Mouse (Mus musculus) hindbrain, embryonic 15.5 days (tissue): Measurements from ENCODE around the gene Snx33. TPM values are rescaled to one million over a fixed set of nuclear protein-coding genes. Genes with fewer than 3 reads are reported as not detected.
A peak's percentile ranks its signal among the peaks of the same experiment; 100 is the strongest.

Experiments
- ATAC-seq: fragments of 200-750 bp; cut with Nextera tagmentation; 2 replicates; pipeline ENCODE4 v1.8.0; 2017; ENCODE audit warnings: low read depth, moderate number of reproducible peaks, moderate TSS enrichment; ENCODE audit not compliant: low FRiP score
- H3K27ac ChIP-seq: fragments of 300-500 bp; sonication (generic); replicated peaks from 2 replicates; pipeline ENCODE4 v1.5.1; 2015; ENCODE audit warnings: mild to moderate bottlenecking, inconsistent platforms
- H3K27me3 ChIP-seq: fragments of 300-500 bp; sonication (generic); 2 replicates; pipeline ENCODE4 v1.6.1; 2015; ENCODE audit warnings: control low read depth, inconsistent platforms
- H3K36me3 ChIP-seq: fragments of 300-500 bp; sonication (generic); 2 replicates; pipeline ENCODE4 v1.6.1; 2015; ENCODE audit warnings: control low read depth, inconsistent platforms
- H3K4me1 ChIP-seq: fragments of 300-500 bp; sonication (generic); replicated peaks from 2 replicates; pipeline ENCODE4 v1.6.1; 2015; ENCODE audit warnings: control low read depth, inconsistent platforms
- H3K4me2 ChIP-seq: fragments of 300-500 bp; sonication (generic); 2 replicates; pipeline ENCODE4 v1.6.1; 2015; ENCODE audit warnings: moderate library complexity, mild to moderate bottlenecking, inconsistent platforms
- H3K4me3 ChIP-seq: fragments of 300-500 bp; sonication (generic); 2 replicates; pipeline ENCODE4 v1.5.1; 2015; ENCODE audit warnings: mild to moderate bottlenecking, inconsistent platforms
- H3K9ac ChIP-seq: fragments of 300-500 bp; sonication (generic); 2 replicates; pipeline ENCODE4 v1.6.1; 2015; ENCODE audit warnings: inconsistent platforms
- H3K9me3 ChIP-seq: fragments of 300-500 bp; sonication (generic); 2 replicates; pipeline ENCODE4 v1.6.1; 2016; ENCODE audit warnings: control low read depth, inconsistent platforms
- WGBS: fragments of 180-500 bp; shearing (Covaris S2); methylation state at CpG from one replicate; pipeline ENCODE4 v1.1.7; 2015; 5-methylcytosine and 5-hydroxymethylcytosine counted together
- polyA plus RNA-seq: library from polyadenylated mRNA; unstranded; fragments of >200 nt; fragmentation: Nextera tagmentation; extraction: Ambion mirVana; gene quantifications from 2 replicates; pipeline ENCODE4 v1.2.1, GENCODE M21; 2015

The Snx33 gene
- polyA plus RNA-seq, 1 experiment from 2014 or later: 3.1 TPM

DNA sequence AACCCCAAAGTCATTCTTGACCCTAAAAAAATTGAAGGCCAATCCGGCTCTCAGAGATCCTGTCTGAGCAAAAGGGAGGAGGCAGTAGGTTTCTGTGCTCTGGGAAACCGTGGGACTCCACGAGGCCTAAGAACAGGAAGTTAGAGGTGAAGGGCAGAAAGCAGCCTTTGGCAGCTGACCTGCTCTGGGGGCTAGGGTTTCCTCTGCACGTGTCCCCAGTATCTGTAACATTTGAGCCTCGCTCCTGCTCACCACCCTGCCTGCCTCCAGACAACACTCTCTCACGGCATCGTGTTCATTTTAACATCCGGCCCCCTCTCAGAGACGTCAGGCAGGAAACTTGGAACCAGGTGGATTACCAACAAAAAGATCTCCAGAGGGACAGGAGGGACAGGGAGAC is 27.6 kb downstream of the Snx33 start:
- no peaks in the 10 kb centered on the region for H3K27me3 ChIP-seq
- 69% methylated on average over 9 of the region's 9 CpGs for WGBS
- H3K9ac ChIP-seq: no peak overlapping the region
- no peak overlapping the region for H3K4me2 ChIP-seq
- no peaks in the 10 kb centered on the region for H3K36me3 ChIP-seq
- H3K27ac ChIP-seq: no peak overlapping the region
- ATAC-seq: no peak
- no peaks in the 10 kb centered on the region for H3K4me1 ChIP-seq
- no peaks in the 10 kb centered on the region for H3K9me3 ChIP-seq
- no peak overlapping the region for H3K4me3 ChIP-seq

DNA sequence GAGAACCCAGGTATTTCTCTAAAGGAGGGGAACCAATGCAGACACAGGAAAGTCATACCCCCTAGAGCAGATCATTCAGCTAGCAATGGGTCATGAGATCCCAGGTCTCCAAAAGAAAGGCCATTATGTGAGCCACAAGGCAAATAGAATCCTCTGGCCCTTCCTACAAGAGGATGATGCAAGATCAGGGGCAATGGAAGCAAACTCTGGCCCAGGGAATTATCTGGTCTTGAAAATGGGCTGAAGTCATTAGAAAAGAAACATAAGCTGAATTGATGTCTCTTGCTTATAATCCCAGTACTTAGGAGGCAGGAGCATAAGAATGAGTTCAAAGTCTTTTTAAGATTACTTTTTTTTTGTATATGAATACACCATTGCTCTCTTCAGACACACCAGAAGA is 28.1 kb downstream of the Snx33 start:
- Histone ChIP-seq H3K27me3 (no peaks in the 10 kb centered on the region), H3K36me3 (no peaks in the 10 kb centered on the region), H3K9ac (no peak overlapping the region), H3K9me3 (no peaks in the 10 kb centered on the region), H3K4me2 (no peak overlapping the region), H3K4me3 (no peak overlapping the region), H3K27ac (no peak overlapping the region), H3K4me1 (no peaks in the 10 kb centered on the region)
- ATAC-seq: no peak

DNA sequence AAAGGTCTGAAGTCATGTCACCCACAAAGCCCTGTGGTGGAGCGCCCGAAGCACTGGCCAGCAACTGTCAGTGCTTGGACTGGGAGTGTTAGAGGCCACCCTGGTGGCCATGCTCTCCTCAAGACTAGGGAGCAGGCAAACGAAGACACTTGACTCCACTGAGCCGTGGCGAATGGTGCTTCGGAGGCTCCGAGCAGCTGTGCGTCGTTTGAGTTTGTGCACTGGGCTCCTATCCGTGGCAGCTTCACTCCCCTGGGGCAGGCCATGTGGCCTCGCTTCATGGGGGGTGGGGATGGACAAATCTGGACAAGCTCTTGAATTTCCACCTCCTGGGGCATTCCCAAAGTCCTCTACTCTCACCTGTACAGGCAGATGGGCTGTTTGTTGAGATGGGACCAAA is 28.8 kb downstream of the Snx33 start:
- no peaks in the 10 kb centered on the region for H3K9me3 ChIP-seq
- ATAC-seq: no peak
- WGBS: 72% methylated on average over 11 of the region's 11 CpGs
- no peaks in the 10 kb centered on the region for H3K36me3 ChIP-seq
- no peak overlapping the region for H3K4me3 ChIP-seq
- H3K27ac ChIP-seq: no peak overlapping the region
- no peaks in the 10 kb centered on the region for H3K4me1 ChIP-seq
- H3K27me3 ChIP-seq: no peaks in the 10 kb centered on the region
- no peak overlapping the region for H3K9ac ChIP-seq
- H3K4me2 ChIP-seq: no peak overlapping the region

DNA sequence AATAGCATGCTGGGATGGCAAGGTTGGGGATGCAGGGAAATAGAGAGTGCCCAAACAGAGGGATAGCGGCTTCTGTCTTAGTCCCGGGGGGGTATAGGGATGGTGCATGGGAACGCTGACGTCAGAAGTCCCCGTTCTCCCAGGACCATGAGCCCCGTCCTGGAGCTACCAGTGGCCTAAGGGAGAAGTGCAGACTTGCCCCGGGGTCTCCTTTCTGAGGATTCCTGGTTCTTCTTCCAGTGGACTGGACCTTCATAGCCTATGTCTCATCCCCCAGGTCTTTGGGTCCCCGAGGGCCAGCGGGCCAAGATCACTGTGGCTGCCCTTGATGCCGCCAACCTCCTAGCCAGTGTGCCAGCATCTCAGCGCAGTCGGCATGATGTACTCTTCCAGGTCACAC is 31.4 kb downstream of the Snx33 start:
- WGBS: 93% methylated on average over 12 of the region's 12 CpGs

DNA sequence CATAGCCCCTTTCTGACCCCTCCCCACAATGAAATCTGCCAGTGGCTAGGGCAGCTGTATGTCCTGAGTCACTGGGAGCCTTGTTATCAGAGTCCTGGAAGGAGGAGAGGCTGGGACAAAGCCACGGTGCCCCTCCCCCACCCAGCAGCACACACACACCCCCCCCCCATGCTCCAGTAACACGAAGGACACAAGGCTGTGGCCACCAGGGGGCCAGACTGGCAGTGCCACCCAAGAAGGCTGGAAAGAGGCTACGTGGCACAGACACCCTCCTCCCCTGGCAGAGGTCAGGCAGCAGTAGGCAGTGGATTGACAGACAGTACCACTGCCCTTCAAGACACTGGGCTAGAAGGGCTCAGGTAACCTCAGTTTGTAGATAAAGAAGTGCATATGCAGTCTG is 34.2 kb downstream of the Snx33 start:
- H3K4me3 ChIP-seq: no peak overlapping the region
- H3K4me2 ChIP-seq: no peak overlapping the region
- ATAC-seq: no peak
- H3K9me3 ChIP-seq: no peaks in the 10 kb centered on the region
- H3K36me3 ChIP-seq: no peaks in the 10 kb centered on the region
- peaks cover 5% of the 10 kb centered on the region; the same call in 1 of the 2 replicates for H3K27me3 ChIP-seq
- no peak overlapping the region for H3K9ac ChIP-seq
- peaks cover 17% of the 10 kb centered on the region for H3K4me1 ChIP-seq
- WGBS: 19% methylated on average over 3 of the region's 3 CpGs
- no peak overlapping the region for H3K27ac ChIP-seq

More for the DNA sequence above, 31.4 kb downstream of the Snx33 start:
- no peaks in the 10 kb centered on the region for H3K27me3 ChIP-seq
- H3K4me3 ChIP-seq: no peak overlapping the region
- no peak overlapping the region for H3K27ac ChIP-seq
- H3K9me3 ChIP-seq: no peaks in the 10 kb centered on the region
- no peaks in the 10 kb centered on the region for H3K36me3 ChIP-seq
- no peak for ATAC-seq
- no peak overlapping the region for H3K4me2 ChIP-seq
- H3K4me1 ChIP-seq: peaks cover 10% of the 10 kb centered on the region
- no peak overlapping the region for H3K9ac ChIP-seq

GRCm38 (mm10) chr9:56893313-56893712 is 34.9 kb downstream of the Snx33 start:
- H3K27ac ChIP-seq: no peak overlapping the region
- 35% methylated on average over 8 of the region's 8 CpGs for WGBS
- no peaks in the 10 kb centered on the region for H3K36me3 ChIP-seq
- H3K4me3 ChIP-seq: no peak overlapping the region
- peaks cover 17% of the 10 kb centered on the region for H3K4me1 ChIP-seq
- no peak overlapping the region for H3K9ac ChIP-seq
- no peak for ATAC-seq
- no peak overlapping the region for H3K4me2 ChIP-seq
- no peaks in the 10 kb centered on the region for H3K9me3 ChIP-seq
- H3K27me3 ChIP-seq: peaks cover 5% of the 10 kb centered on the region; the same call in 1 of the 2 replicates

GRCm38 (mm10) chr9:56892111-56892510 is 36.1 kb downstream of the Snx33 start:
- Histone ChIP-seq H3K4me1 (peaks cover 17% of the 10 kb centered on the region), H3K4me3 (no peak overlapping the region), H3K9ac (no peak overlapping the region), H3K36me3 (no peaks in the 10 kb centered on the region), H3K4me2 (no peak overlapping the region), H3K27ac (no peak overlapping the region; the same call in 1 of the 2 replicates), H3K27me3 (peaks cover 5% of the 10 kb centered on the region; the same call in 1 of the 2 replicates), H3K9me3 (no peaks in the 10 kb centered on the region)
- no peak for ATAC-seq
- 84% methylated on average over 10 of the region's 10 CpGs for WGBS

DNA sequence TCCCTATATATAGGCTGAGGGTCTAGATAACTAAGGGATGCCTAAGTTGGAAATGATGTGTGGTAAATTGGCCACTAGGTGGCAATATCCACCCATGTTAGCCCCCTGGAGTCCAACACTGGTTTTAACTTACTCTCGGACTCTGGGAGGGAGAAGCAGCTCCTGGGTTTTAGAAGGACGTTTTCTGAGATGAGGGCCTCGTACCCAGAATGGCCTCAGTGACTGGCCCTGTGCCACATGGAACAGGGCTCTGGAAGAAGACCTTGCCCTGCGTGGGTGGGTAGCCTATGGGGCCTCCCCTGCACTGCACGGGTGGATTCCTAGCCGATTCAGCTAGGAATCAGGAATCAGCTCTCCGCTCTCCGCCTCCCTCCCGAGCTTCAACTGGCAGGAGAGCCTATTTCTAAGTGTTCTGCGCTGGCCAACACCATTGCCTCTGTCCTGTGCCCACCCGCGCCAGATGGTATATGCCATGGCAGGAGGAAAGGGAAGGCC is 36.6 kb downstream of the Snx33 start:
- peak overlapping the region; percentile 18; the same call in 1 of the 2 replicates for H3K4me3 ChIP-seq
- H3K9me3 ChIP-seq: no peaks in the 10 kb centered on the region
- ATAC-seq: peak; percentile 74
- H3K9ac ChIP-seq: 0 out of 2 replicates have a peak overlapping the region, but pooled peaks have one; percentile 4
- no peaks in the 10 kb centered on the region for H3K36me3 ChIP-seq
- H3K27ac ChIP-seq: no peak overlapping the region; the same call in 1 of the 2 replicates
- peak overlapping the region; percentile 50 for H3K4me2 ChIP-seq
- H3K27me3 ChIP-seq: peaks cover 5% of the 10 kb centered on the region; the same call in 1 of the 2 replicates
- peaks cover 17% of the 10 kb centered on the region for H3K4me1 ChIP-seq
- 27% methylated on average over 12 of the region's 12 CpGs for WGBS

- 68% methylated on average over 11 of the region's 11 CpGs for WGBS
- Histone ChIP-seq H3K4me3 (no peak overlapping the region), H3K9me3 (no peaks in the 10 kb centered on the region), H3K27ac (no peak overlapping the region), H3K36me3 (no peaks in the 10 kb centered on the region), H3K27me3 (peaks cover 5% of the 10 kb centered on the region; the same call in 1 of the 2 replicates), H3K4me2 (no peak overlapping the region), H3K4me1 (peaks cover 17% of the 10 kb centered on the region), H3K9ac (no peak overlapping the region)
- ATAC-seq: no peak
These were observed 37.5 kb downstream of the Snx33 start for GRCm38 (mm10) chr9:56890522-56891250.

GRCm38 (mm10) chr9:56889817-56890216 is 38.4 kb downstream of the Snx33 start:
- H3K4me3 ChIP-seq: peak overlapping the region; percentile 29
- H3K9me3 ChIP-seq: no peaks in the 10 kb centered on the region
- peak overlapping the region; percentile 34 for H3K9ac ChIP-seq
- no peaks in the 10 kb centered on the region for H3K36me3 ChIP-seq
- H3K4me2 ChIP-seq: peak overlapping the region; percentile 61
- H3K27ac ChIP-seq: no peak overlapping the region
- peak; percentile 71 for ATAC-seq
- H3K4me1 ChIP-seq: peaks cover 17% of the 10 kb centered on the region
- peaks cover 5% of the 10 kb centered on the region; the same call in 1 of the 2 replicates for H3K27me3 ChIP-seq
- 9% methylated on average over 14 of the region's 14 CpGs for WGBS

DNA sequence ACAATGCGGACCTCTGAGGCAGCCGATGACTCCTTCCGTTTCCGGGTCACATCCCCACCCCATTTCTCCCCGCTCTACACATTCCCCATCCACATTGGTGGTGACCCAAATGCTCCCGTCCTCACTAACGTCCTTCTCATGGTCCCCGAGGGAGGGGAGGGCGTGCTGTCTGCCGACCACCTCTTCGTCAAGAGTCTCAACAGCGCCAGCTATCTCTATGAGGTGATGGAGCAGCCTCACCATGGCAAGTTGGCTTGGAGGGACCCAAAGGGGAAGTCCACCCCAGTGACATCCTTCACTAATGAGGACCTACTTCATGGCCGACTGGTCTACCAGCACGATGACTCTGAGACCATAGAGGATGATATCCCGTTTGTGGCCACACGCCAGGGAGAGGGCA is 40.6 kb downstream of the Snx33 start:
- no peaks in the 10 kb centered on the region for H3K36me3 ChIP-seq
- peaks cover 5% of the 10 kb centered on the region; the same call in 1 of the 2 replicates for H3K27me3 ChIP-seq
- no peak overlapping the region for H3K4me2 ChIP-seq
- 95% methylated on average over 16 of the region's 16 CpGs for WGBS
- no peaks in the 10 kb centered on the region for H3K9me3 ChIP-seq
- ATAC-seq: no peak
- H3K9ac ChIP-seq: no peak overlapping the region
- H3K4me1 ChIP-seq: peaks cover 12% of the 10 kb centered on the region
- no peak overlapping the region for H3K4me3 ChIP-seq
- no peak overlapping the region for H3K27ac ChIP-seq

GRCm38 (mm10) chr9:56886601-56887000 is 41.6 kb downstream of the Snx33 start:
- H3K9me3 ChIP-seq: no peaks in the 10 kb centered on the region
- H3K36me3 ChIP-seq: no peaks in the 10 kb centered on the region
- WGBS: 92% methylated on average over 15 of the region's 15 CpGs
- H3K4me1 ChIP-seq: peaks cover 17% of the 10 kb centered on the region
- no peak overlapping the region for H3K4me2 ChIP-seq
- H3K9ac ChIP-seq: no peak overlapping the region
- ATAC-seq: no peak
- no peak overlapping the region for H3K4me3 ChIP-seq
- H3K27ac ChIP-seq: no peak overlapping the region
- peaks cover 5% of the 10 kb centered on the region; the same call in 1 of the 2 replicates for H3K27me3 ChIP-seq
